Mouse (Mus musculus) liver, postnatal 0 days (tissue): Measurements from ENCODE around the gene 6430548M08Rik. TPM values are rescaled to one million over a fixed set of nuclear protein-coding genes. Genes with fewer than 3 reads are reported as not detected.

Source experiments
- ATAC-seq: fragments of 200-750 bp; cut with Nextera tagmentation; 2 replicates; pipeline ENCODE4 v1.8.0; 2017; ENCODE audit warnings: mild to moderate bottlenecking, moderate library complexity
- DNase-seq: peaks from one replicate; pipeline ENCODE4 v3.0.0-alpha.2; 2016
- H3K27ac ChIP-seq: fragments of 300-500 bp; sonication (generic); 2 replicates; pipeline ENCODE4 v1.5.1; 2014; ENCODE audit warnings: antibody characterized with exemption, moderate library complexity, mild to moderate bottlenecking, low read depth
- H3K27me3 ChIP-seq: fragments of 300-500 bp; sonication (generic); 2 replicates; pipeline ENCODE4 v1.6.1; 2014; ENCODE audit warnings: low read length, control low read depth, mixed read lengths; ENCODE audit not compliant: insufficient read depth
- H3K36me3 ChIP-seq: fragments of 300-500 bp; sonication (generic); replicated peaks from 2 replicates; pipeline ENCODE4 v1.6.1; 2014; ENCODE audit warnings: mild to moderate bottlenecking, control low read depth, low read length, moderate library complexity, mixed read lengths; ENCODE audit not compliant: insufficient read depth
- H3K4me1 ChIP-seq: fragments of 300-500 bp; sonication (generic); 2 replicates; pipeline ENCODE4 v1.6.1; 2014; ENCODE audit warnings: antibody characterized with exemption, mild to moderate bottlenecking, control low read depth; ENCODE audit not compliant: insufficient read depth
- H3K4me2 ChIP-seq: fragments of 300-500 bp; sonication (generic); 2 replicates; pipeline ENCODE4 v1.6.1; 2014; ENCODE audit warnings: low read depth, mild to moderate bottlenecking, low read length, moderate library complexity, mixed read lengths
- H3K4me3 ChIP-seq: fragments of 300-500 bp; sonication (generic); 2 replicates; pipeline ENCODE4 v1.5.1; 2014; ENCODE audit warnings: low read depth, low read length
- H3K9ac ChIP-seq: fragments of 300-500 bp; sonication (generic); replicated peaks from 2 replicates; pipeline ENCODE4 v1.6.1; 2014; ENCODE audit warnings: mild to moderate bottlenecking, moderate library complexity
- H3K9me3 ChIP-seq: fragments of 300-500 bp; sonication (generic); 2 replicates; pipeline ENCODE4 v1.6.1; 2016; ENCODE audit warnings: mild to moderate bottlenecking, control low read depth, low read length, mixed read lengths
- CTCF ChIP-seq: sonication (generic); IDR thresholded peaks from 2 replicates; pipeline ENCODE4 v1.5.1; 2016; ENCODE audit warnings: antibody characterized with exemption, low read depth
- EP300 ChIP-seq: IDR thresholded peaks from 2 replicates; pipeline ENCODE4 v1.6.1; 2016; ENCODE audit warnings: antibody characterized with exemption, low read depth, mild to moderate bottlenecking
- WGBS: fragments of 180-500 bp; shearing (Covaris S2); extraction: QIAGEN DNeasy Blood & Tissue Kit; methylation state at CpG from one replicate; pipeline ENCODE4 v1.1.7; 2014; ENCODE audit not compliant: insufficient replicate concordance; 5-methylcytosine and 5-hydroxymethylcytosine counted together
- polyA plus RNA-seq: library from polyadenylated mRNA; unstranded; fragments of >200 nt; fragmentation: Nextera tagmentation; extraction: Ambion mirVana; gene quantifications from 2 replicates; pipeline ENCODE4 v1.2.1, GENCODE M21; 2015

Gene 6430548M08Rik
- polyA plus RNA-seq, 1 experiment from 2014 or later: 4.9 TPM

GRCm38 (mm10) chr8:120191633-120192032 is 77.7 kb downstream of the 6430548M08Rik start:
- no peak for TF ChIP-seq EP300
- no peak for TF ChIP-seq CTCF
- WGBS: 79% methylated on average over 5 of the region's 5 CpGs
- DNase-seq: no peak
- Histone ChIP-seq H3K4me2 (no peak overlapping the region), H3K9ac (no peak overlapping the region), H3K27ac (no peak overlapping the region), H3K27me3 (no peaks in the 10 kb centered on the region), H3K36me3 (no peaks in the 10 kb centered on the region), H3K9me3 (no peaks in the 10 kb centered on the region), H3K4me3 (no peak overlapping the region), H3K4me1 (0 out of 2 replicates have a peak, but pooled peaks cover 3% of the 10 kb centered on the region)
- ATAC-seq: no peak

GRCm38 (mm10) chr8:120192118-120192517 is 78.2 kb downstream of the 6430548M08Rik start:
- TF ChIP-seq EP300 (no peak), CTCF (no peak)
- Histone ChIP-seq H3K4me1 (0 out of 2 replicates have a peak, but pooled peaks cover 3% of the 10 kb centered on the region), H3K9ac (no peak overlapping the region), H3K27ac (no peak overlapping the region), H3K27me3 (no peaks in the 10 kb centered on the region), H3K36me3 (no peaks in the 10 kb centered on the region), H3K4me3 (no peak overlapping the region), H3K4me2 (no peak overlapping the region), H3K9me3 (no peaks in the 10 kb centered on the region)
- WGBS: 93% methylated on average over 5 of the region's 5 CpGs
- no peak for DNase-seq
- ATAC-seq: no peak

GRCm38 (mm10) chr8:120201351-120201750 is 87.4 kb downstream of the 6430548M08Rik start:
- Histone ChIP-seq H3K36me3 (no peaks in the 10 kb centered on the region), H3K27me3 (no peaks in the 10 kb centered on the region), H3K27ac (no peak overlapping the region), H3K4me1 (no peaks in the 10 kb centered on the region), H3K9me3 (no peaks in the 10 kb centered on the region), H3K4me2 (no peak overlapping the region), H3K9ac (no peak overlapping the region), H3K4me3 (no peak overlapping the region)
- DNase-seq: no peak
- TF ChIP-seq CTCF (no peak), EP300 (no peak)
- ATAC-seq: no peak
- 79% methylated on average over 6 of the region's 6 CpGs for WGBS

GRCm38 (mm10) chr8:120202546-120202945 is 88.6 kb downstream of the 6430548M08Rik start:
- no peak overlapping the region for H3K4me3 ChIP-seq
- H3K27ac ChIP-seq: no peak overlapping the region
- no peak overlapping the region for H3K9ac ChIP-seq
- ATAC-seq: no peak
- no peaks in the 10 kb centered on the region for H3K27me3 ChIP-seq
- no peaks in the 10 kb centered on the region for H3K9me3 ChIP-seq
- WGBS: 62% methylated on average over 3 of the region's 3 CpGs
- no peak overlapping the region for H3K4me2 ChIP-seq
- H3K36me3 ChIP-seq: no peaks in the 10 kb centered on the region
- TF ChIP-seq EP300 (no peak), CTCF (no peak)
- no peaks in the 10 kb centered on the region for H3K4me1 ChIP-seq
- DNase-seq: no peak

GRCm38 (mm10) chr8:120204736-120205360 is 90.9 kb downstream of the 6430548M08Rik start:
- Histone ChIP-seq H3K4me1 (no peaks in the 10 kb centered on the region), H3K9ac (no peak overlapping the region), H3K36me3 (no peaks in the 10 kb centered on the region), H3K9me3 (no peaks in the 10 kb centered on the region), H3K27ac (no peak overlapping the region), H3K4me2 (no peak overlapping the region), H3K27me3 (no peaks in the 10 kb centered on the region), H3K4me3 (no peak overlapping the region)
- ATAC-seq: peak; percentile 48; the same call in 1 of the 2 replicates
- peak; percentile 40 for DNase-seq
- WGBS: 72% methylated on average over 7 of the region's 7 CpGs
- TF ChIP-seq CTCF (no peak), EP300 (no peak)

GRCm38 (mm10) chr8:120205916-120206315 is 92.0 kb downstream of the 6430548M08Rik start:
- no peaks in the 10 kb centered on the region for H3K9me3 ChIP-seq
- H3K27me3 ChIP-seq: no peaks in the 10 kb centered on the region
- no peaks in the 10 kb centered on the region for H3K36me3 ChIP-seq
- DNase-seq (no peak), ATAC-seq (no peak)
- no peak overlapping the region for H3K4me3 ChIP-seq
- no peak for TF ChIP-seq EP300
- TF ChIP-seq CTCF: no peak
- H3K4me1 ChIP-seq: no peaks in the 10 kb centered on the region
- no peak overlapping the region for H3K4me2 ChIP-seq
- H3K27ac ChIP-seq: no peak overlapping the region
- 59% methylated on average over 9 of the region's 9 CpGs for WGBS
- H3K9ac ChIP-seq: no peak overlapping the region
